Mouse (Mus musculus) common myeloid progenitor, adult 5-6 weeks (primary cell): ENCODE data around the gene Thrb. TPM values are rescaled to one million over a fixed set of nuclear protein-coding genes. Genes with fewer than 3 reads are reported as not detected.

Source experiments
- ATAC-seq: replicated peaks from 2 replicates; pipeline ENCODE4 v1.8.0; 2016; ENCODE audit warnings: low read depth, mild to moderate bottlenecking, moderate TSS enrichment, inconsistent platforms; ENCODE audit not compliant: poor library complexity, severe bottlenecking
- total RNA-seq: library from RNA; stranded (forward); fragments of 200-1000, 187-1606 nt; gene quantifications from 2 replicates; pipeline ENCODE4 v1.2.3, GENCODE M21; 2017

The Thrb gene
- total RNA-seq, 1 experiment from 2014 or later = 0.73 TPM

DNA sequence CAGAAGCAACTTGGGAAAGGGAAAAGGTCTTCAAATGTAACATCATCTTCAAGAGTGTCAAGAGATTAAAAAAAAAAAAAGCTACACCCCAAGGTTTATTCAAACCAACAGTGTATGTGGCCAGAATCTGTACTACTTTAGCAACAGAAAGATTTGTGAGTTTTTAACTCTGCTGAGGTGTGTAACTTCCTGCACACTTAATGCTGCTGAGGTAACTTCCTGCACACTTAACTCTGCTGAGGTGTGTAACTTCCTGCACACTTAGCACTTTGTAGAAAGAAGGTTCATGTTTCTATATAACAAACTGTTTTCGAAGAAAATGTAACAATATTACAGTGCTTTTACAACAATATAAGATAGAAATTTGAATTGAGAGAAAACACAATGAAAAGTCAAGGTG, 343.6 kb downstream of the Thrb start:
- ATAC-seq = no peak

DNA sequence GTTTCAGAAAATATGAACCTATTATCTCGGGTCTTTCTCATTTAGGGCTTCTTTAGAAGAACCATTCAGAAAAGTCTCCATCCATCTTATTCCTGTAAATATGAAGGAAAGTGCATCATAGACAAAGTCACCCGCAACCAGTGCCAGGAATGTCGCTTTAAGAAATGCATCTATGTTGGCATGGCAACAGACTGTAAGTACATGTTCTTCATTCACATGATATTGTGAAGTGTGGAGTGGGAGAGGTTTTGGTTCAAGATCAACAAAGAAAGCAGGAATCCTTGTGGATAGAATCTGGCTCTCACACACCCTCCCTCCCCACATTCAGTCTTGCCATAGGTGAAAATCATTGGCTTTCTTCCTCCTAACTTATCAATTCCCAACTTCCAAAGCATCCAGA, 348.5 kb downstream of the Thrb start:
- no peak for ATAC-seq

DNA sequence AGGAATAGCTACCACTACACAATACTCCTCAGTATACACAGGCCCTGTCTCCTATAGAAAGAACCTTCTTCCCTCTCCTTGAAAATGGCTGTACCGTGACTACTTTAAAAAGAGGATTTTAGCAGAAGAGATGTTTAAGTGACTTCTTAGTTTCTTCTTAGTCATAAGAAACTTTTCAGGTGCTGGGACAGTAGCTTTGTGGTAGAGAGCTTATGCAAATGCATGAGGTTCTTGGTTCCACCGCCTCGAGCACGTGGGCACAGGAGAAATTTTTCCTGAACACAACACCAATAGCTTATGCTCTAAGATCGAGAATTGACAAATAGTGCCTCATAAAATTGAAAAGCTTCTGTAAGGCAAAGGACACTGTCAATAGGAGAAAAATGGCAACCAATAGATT, 356.5 kb downstream of the Thrb start:
- no peak for ATAC-seq

DNA sequence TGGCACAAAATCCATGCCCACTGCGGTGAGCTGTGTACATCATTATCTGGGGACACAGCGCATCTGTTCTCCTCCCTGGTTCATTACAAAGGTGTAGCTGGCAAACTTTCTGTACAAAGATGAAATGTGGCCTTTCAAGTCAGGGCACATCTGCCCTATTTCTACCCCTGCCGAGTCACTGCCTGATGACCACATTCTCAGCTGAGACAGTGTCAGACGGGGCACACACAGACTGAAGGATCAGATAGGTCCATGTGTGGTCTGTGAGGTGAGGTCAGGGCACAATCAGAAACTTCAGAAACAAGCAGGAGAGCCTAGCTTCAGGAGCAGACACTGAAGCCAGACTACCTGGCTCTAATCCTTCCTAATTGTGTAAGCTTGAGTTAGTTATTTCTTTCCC, 360.1 kb downstream of the Thrb start:
- 0 out of 2 replicates have a peak, but pooled peaks have one; percentile 42 for ATAC-seq

DNA sequence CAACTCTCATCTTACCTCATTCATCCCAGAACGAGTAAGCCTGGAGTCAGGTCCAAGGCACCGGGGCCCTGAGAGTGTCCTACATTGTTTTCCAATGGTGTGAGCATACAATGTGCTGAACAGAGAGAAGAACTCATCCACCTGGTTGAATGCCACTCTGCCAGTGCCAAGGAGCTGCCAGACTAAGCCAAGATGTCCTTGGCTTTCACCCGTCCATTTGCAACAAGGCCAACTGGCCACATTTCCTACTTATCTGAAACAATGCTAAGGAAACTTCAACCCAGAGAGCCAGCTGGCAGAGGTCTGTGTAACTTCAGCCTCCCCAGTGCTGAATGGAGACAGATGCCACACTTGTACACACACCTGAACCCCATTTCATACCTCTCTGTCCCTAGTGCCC, 360.6 kb downstream of the Thrb start:
- ATAC-seq = no peak

DNA sequence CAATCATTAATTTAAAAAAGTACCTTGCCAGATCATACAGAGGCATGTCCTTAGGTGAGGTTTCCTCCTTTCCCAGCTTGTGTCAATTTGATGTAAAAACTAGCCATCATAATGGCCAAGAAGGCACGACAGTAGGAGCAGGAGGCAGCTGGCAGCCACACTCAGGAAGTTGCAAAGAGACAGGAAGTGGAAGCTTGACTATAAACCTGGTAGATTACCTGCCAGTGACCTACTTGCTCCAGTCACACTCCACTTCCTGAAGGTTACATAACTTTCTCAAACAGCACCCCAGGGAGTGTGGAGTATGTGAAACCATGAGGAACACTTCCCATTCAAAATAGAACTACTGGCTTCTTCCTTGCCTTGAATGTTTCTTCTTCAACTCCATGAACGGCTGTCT, 361.7 kb downstream of the Thrb start:
- peak; percentile 51 for ATAC-seq

DNA sequence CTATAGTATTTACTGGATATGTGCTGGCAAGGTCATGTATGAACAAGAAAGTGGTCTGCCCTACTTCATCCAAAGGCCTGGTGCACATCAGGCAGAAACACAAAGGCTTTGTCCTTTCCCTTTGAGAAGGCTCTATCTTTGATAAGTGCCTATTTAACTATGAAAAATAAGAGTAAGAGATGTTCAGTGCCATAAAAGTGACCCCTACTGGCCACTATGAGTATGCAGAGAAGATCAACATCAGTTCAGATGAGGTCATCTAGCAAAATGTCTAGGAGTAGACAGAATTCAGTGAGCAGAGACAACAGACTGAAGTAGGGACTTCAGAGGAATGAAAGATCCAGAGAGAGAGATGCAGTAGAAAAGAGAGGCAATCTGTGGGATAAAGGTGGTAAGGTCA, 362.3 kb downstream of the Thrb start:
- peak; percentile 72 for ATAC-seq

DNA sequence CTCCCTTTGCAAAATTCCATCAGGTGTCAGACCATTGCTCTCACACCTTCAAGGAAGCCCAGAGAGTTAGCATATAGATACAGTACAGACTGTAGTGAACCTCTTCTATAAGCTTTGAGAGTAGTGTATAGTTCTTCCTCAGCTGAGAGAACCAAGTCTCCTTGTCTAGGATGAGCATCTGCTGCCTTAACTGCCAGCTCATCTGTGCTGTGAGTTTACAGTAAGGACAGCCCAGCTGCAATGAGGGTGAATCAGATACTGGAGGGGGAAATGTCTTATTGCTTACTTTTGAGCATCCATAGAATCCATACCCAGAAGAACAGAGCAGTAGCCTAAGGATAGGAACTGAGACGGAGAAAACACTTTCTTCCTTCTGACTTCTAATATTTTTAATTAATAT, 367.8 kb downstream of the Thrb start:
- ATAC-seq = no peak

DNA sequence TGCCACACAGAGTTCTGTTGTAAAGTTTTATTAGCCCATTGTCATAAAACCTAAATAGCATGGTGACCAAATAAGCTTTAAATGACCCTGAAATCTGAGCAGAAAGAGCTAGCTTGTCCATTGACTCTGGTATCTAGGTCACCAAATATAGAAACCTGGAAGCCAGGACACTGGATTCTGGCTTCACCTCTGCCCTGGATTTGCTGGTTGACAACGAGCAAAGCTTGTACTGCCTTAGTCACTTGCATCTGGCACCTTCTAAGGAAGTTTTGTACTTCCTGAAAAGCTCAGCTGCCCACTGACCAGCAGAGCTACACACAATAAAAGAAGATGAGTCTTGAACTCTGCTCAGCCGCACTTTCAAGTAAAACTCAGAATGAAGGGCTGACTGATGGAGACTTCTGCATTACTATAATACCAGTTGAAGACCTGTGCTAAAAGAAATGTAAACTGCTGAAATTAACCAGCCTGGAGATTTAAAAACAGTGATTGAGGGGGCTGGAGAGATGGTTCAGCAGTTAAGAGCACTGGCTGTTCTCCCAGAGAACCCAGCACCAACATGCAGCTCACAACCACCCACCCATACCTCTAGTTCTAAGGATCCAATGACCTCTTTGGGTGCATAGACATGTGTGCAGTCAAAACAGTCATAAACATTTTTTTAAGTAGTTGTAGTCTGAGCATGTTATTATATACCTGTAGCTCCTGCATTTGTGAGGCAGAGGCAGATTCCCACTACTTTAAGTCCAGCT, 369.3 kb downstream of the Thrb start:
- no peak for ATAC-seq

DNA sequence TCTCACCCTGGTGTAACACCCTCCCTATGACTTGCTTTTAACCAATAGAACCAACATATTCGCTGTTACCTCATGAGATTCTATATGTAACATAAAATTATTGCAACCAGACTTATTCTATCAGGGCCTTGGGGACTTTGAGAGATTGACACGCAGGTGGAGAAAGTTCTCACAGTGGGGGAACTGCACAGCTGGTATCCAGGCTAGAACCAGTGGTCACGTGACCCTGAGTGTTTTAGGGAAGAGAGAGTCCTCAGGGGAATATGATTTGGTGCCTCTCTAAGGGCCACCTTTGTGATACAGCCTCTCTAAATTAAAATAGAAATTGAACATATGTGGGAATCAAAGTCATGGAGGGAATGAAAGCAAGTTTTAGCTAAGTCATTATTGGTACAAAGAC, 371.9 kb downstream of the Thrb start:
- no peak for ATAC-seq

DNA sequence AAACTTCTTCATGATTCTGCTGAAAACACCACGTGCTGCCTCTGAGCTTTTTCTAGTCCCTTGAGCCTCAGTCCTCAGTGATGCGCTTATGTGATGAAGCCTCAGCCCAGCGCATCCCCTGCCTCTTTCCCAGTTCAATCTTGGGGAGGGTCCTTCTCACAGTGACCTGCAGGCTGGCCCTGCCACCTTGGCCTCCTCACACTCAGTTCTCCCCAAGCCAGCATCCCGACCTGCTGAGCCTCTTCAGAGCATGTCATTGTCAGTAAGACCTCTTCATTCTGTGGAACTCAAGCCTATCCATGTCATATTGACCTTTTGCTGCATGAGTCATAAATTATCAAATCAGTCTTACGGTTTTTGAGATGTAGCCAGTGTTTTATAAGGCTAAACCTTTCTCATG, 376.5 kb downstream of the Thrb start:
- ATAC-seq = no peak

DNA sequence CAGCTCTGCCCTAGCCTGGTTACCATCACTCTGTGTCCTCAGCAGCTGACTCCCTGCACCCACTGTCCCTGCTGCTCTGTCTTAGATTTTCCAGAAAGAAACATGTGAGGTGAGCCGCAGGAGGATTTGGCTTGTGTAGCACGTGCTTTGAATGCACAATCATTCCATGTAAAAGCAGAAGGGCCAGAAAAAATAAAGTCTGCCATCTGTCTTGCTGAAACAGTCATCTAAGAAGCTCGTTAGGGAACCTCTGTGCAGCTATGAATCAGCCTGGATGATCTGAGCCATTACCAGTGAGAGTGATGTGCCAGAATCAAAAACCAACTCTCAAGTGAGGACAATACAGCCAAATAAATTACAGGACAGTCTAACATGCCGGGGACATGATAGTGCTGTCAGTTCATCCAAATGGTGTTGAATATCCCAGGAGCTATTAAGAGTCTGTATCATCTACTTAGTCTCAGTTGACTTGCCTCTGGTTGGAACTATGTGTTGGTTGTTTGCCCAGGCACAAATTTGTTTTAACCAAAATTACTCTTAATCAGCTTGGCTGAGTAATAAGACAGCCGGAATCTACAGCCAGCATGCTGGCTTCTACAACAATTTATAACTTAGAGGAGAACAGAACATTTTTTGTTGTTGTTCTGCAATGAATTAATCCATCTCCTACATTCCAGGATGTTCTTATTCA, 402.2 kb downstream of the Thrb start:
- no peak for ATAC-seq
